Mouse (Mus musculus): ENCODE measurements at regions not wholly inside any gene's neighbourhood (a gene's known extent, or its start where the extent isn't known, plus 50 kb on each side); places are given as distances from the start of the nearest gene placed in this dataset.

DNA sequence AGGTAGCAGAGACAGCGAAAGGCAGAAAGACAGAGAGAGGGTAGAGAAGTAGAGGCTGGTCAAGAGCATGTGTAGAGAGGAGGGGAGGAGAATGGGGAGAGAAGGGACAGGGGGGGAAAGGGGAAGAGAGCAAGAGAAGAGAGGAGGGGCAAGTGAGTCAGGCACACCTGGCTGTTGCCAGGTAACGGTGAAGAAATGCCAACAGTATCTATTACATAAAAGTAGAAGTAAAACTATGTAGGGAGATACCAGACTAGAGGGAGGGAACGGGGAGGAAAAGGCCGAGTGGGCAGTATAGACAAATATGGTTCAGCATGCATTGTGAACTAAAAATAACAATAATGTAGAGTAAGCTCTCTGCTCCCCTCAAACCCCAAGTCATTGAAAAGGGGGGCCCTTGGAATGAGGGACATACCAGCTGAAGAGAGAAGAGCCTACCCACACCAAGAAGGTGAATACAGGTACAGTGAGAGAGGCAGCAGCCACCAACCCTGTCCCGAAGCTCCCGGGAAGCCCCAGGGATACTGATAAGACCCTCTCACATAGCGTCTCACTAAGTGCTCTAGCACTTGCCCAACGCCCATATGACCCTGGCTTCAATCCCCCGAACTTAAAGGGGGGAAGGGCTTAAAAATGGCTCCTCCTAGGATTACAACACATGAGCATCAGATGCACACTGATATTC is 56.0 kb upstream of the Hs6st1 start:
- Histone ChIP-seq H3K4me1 (ENCODE audit: insufficient read depth, low read depth, low read length) (peaks cover 4% of the 10 kb centered on the region; the same call in 1 of the 2 replicates), H3K4me2 (replicated peaks; ENCODE audit: low read depth, low read length) (no peak overlapping the region), H3K9me3 (ENCODE audit: low read length) (no peaks in the 10 kb centered on the region), H3K27me3 (replicated peaks; ENCODE audit: insufficient read depth, low read length) (no peaks in the 10 kb centered on the region), H3K4me3 (ENCODE audit: low read depth, low read length) (no peak overlapping the region), H3K27ac (ENCODE audit: low read length) (no peak overlapping the region), H3K36me3 (ENCODE audit: insufficient read depth, low read length) (no peaks in the 10 kb centered on the region), H3K9ac (replicated peaks; ENCODE audit: low read depth) (no peak overlapping the region)
- 42% methylated on average over 9 of the region's 9 CpGs for WGBS
- peak; percentile 17; the same call in 1 of the 2 replicates for ATAC-seq
- DNase-seq (ENCODE audit: low spot score) = peak; percentile 47
- TF ChIP-seq EP300 (IDR thresholded peaks at IDR 0.05) = no peak
- TF ChIP-seq CTCF (IDR thresholded peaks at IDR 0.05) = no peak

GRCm38 (mm10) chr1:36013823-36014341 is 54.3 kb upstream of the Hs6st1 start:
- peak; percentile 80 for ATAC-seq
- 45% methylated on average over 11 of the region's 11 CpGs for WGBS

DNA sequence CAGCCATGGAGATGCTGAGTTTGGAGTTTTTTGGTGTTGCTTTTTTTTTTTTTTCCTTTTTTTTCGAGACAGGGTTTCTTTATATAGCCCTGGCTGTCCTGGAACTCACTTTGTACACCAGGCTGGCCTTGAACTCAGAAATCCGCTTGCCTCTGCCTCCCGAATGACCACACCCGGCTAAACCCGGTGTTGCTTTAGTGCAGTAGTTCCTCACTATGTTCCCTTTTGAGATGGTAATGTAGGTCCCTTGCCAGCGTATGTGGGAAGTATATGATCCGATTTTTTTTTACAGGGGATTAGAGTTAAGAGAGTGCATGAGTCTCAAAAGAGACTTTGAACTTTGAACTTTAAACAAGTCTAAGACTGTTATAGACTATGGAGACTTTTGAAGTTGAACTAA is 53.8 kb upstream of the Hs6st1 start:
- WGBS = 71% methylated on average over 7 of the region's 7 CpGs
- Histone ChIP-seq H3K9me3 (ENCODE audit: low read length) (no peaks in the 10 kb centered on the region), H3K4me3 (ENCODE audit: low read depth, low read length) (no peak overlapping the region), H3K4me1 (ENCODE audit: insufficient read depth, low read depth, low read length) (peaks cover 4% of the 10 kb centered on the region; the same call in 1 of the 2 replicates), H3K36me3 (ENCODE audit: insufficient read depth, low read length) (no peaks in the 10 kb centered on the region), H3K27ac (ENCODE audit: low read length) (no peak overlapping the region; the same call in 1 of the 2 replicates), H3K9ac (replicated peaks; ENCODE audit: low read depth) (no peak overlapping the region), H3K27me3 (replicated peaks; ENCODE audit: insufficient read depth, low read length) (no peaks in the 10 kb centered on the region), H3K4me2 (replicated peaks; ENCODE audit: low read depth, low read length) (no peak overlapping the region)
- TF ChIP-seq EP300 (IDR thresholded peaks at IDR 0.05) (no peak), CTCF (IDR thresholded peaks at IDR 0.05) (no peak)
- ATAC-seq (no peak), DNase-seq (ENCODE audit: low spot score) (no peak)

More at GRCm38 (mm10) chr1:36013823-36014341, 54.3 kb upstream of the Hs6st1 start:
- Histone ChIP-seq H3K27me3 (replicated peaks; ENCODE audit: insufficient read depth, low read length) (no peaks in the 10 kb centered on the region), H3K9ac (replicated peaks; ENCODE audit: low read depth) (no peak overlapping the region), H3K27ac (ENCODE audit: low read length) (peak overlapping the region; percentile 29), H3K4me1 (ENCODE audit: insufficient read depth, low read depth, low read length) (peaks cover 4% of the 10 kb centered on the region; the same call in 1 of the 2 replicates), H3K9me3 (ENCODE audit: low read length) (no peaks in the 10 kb centered on the region), H3K36me3 (ENCODE audit: insufficient read depth, low read length) (no peaks in the 10 kb centered on the region), H3K4me2 (replicated peaks; ENCODE audit: low read depth, low read length) (no peak overlapping the region), H3K4me3 (ENCODE audit: low read depth, low read length) (no peak overlapping the region)
- DNase-seq (ENCODE audit: low spot score) = peak; percentile 84
- TF ChIP-seq EP300 (IDR thresholded peaks at IDR 0.05) = no peak
- no peak for TF ChIP-seq CTCF (IDR thresholded peaks at IDR 0.05)

GRCm38 (mm10) chr1:36015210-36015609 is 53.0 kb upstream of the Hs6st1 start:
- DNase-seq (ENCODE audit: low spot score) (no peak), ATAC-seq (no peak)
- WGBS = 84% methylated on average over 5 of the region's 5 CpGs
- Histone ChIP-seq H3K9ac (replicated peaks; ENCODE audit: low read depth) (no peak overlapping the region), H3K9me3 (ENCODE audit: low read length) (no peaks in the 10 kb centered on the region), H3K4me1 (ENCODE audit: insufficient read depth, low read depth, low read length) (peaks cover 4% of the 10 kb centered on the region; the same call in 1 of the 2 replicates), H3K36me3 (ENCODE audit: insufficient read depth, low read length) (no peaks in the 10 kb centered on the region), H3K4me2 (replicated peaks; ENCODE audit: low read depth, low read length) (no peak overlapping the region), H3K27ac (ENCODE audit: low read length) (no peak overlapping the region), H3K27me3 (replicated peaks; ENCODE audit: insufficient read depth, low read length) (no peaks in the 10 kb centered on the region), H3K4me3 (ENCODE audit: low read depth, low read length) (no peak overlapping the region)
- TF ChIP-seq EP300 (IDR thresholded peaks at IDR 0.05) = no peak
- no peak for TF ChIP-seq CTCF (IDR thresholded peaks at IDR 0.05)

GRCm38 (mm10) chr1:36016566-36016965 is 51.6 kb upstream of the Hs6st1 start:
- H3K36me3 ChIP-seq (ENCODE audit: insufficient read depth, low read length) = no peaks in the 10 kb centered on the region
- H3K4me1 ChIP-seq (ENCODE audit: insufficient read depth, low read depth, low read length) = peaks cover 4% of the 10 kb centered on the region; the same call in 1 of the 2 replicates
- H3K9me3 ChIP-seq (ENCODE audit: low read length) = no peaks in the 10 kb centered on the region
- no peak overlapping the region for H3K9ac ChIP-seq (replicated peaks; ENCODE audit: low read depth)
- H3K27me3 ChIP-seq (replicated peaks; ENCODE audit: insufficient read depth, low read length) = no peaks in the 10 kb centered on the region
- 34% methylated on average over 4 of the region's 4 CpGs for WGBS
- H3K4me3 ChIP-seq (ENCODE audit: low read depth, low read length) = no peak overlapping the region
- H3K4me2 ChIP-seq (replicated peaks; ENCODE audit: low read depth, low read length) = no peak overlapping the region
- H3K27ac ChIP-seq (ENCODE audit: low read length) = no peak overlapping the region; the same call in 1 of the 2 replicates
- no peak for TF ChIP-seq EP300 (IDR thresholded peaks at IDR 0.05)
- no peak for TF ChIP-seq CTCF (IDR thresholded peaks at IDR 0.05)
- ATAC-seq (no peak), DNase-seq (ENCODE audit: low spot score) (no peak)

- H3K4me1 ChIP-seq (ENCODE audit: insufficient read depth, low read depth, low read length) = peaks cover 4% of the 10 kb centered on the region; the same call in 1 of the 2 replicates
- DNase-seq (ENCODE audit: low spot score) = peak; percentile 58
- no peak overlapping the region; the same call in 1 of the 2 replicates for H3K27ac ChIP-seq (ENCODE audit: low read length)
- no peaks in the 10 kb centered on the region for H3K9me3 ChIP-seq (ENCODE audit: low read length)
- no peaks in the 10 kb centered on the region for H3K36me3 ChIP-seq (ENCODE audit: insufficient read depth, low read length)
- ATAC-seq = peak; percentile 60; the same call in 1 of the 2 replicates
- no peak overlapping the region for H3K4me3 ChIP-seq (ENCODE audit: low read depth, low read length)
- H3K4me2 ChIP-seq (replicated peaks; ENCODE audit: low read depth, low read length) = no peak overlapping the region
- H3K27me3 ChIP-seq (replicated peaks; ENCODE audit: insufficient read depth, low read length) = no peaks in the 10 kb centered on the region
- no peak overlapping the region for H3K9ac ChIP-seq (replicated peaks; ENCODE audit: low read depth)
- 20% methylated on average over 7 of the region's 7 CpGs for WGBS
- TF ChIP-seq EP300 (IDR thresholded peaks at IDR 0.05) = peak; percentile 40; the same call in 1 of the 2 replicates
- no peak for TF ChIP-seq CTCF (IDR thresholded peaks at IDR 0.05)
These were observed 51.1 kb upstream of the Hs6st1 start for GRCm38 (mm10) chr1:36017061-36017461.
